11 mouse cellular contexts compared by ENCODE assay signal in genomic region chr7:118443371-118443770, GRCm38 (mm10). TPM values are rescaled to one million over a fixed set of nuclear protein-coding genes. Genes with fewer than 3 reads are reported as not detected.
DNase-seq lines count a peak whose midpoint lies in the region; ATAC-seq and TF ChIP-seq lines count a peak whose summit lies in the region.
"Had no signal": no experiment of that assay in that cellular context is flagged by ENCODE, and none has a peak within 500 bp of the region (broad histone marks: within the 10 kb centered on the region; RNA-seq: fewer than 3 reads in every experiment).

No protein-coding gene starts in this region.

- TF ChIP-seq CTCF in brain, embryonic 14.5 days (IDR thresholded peaks at IDR 0.05; ENCODE audit: borderline replicate concordance, extremely low read depth, insufficient read depth, insufficient read length): no peak
- no peak for TF ChIP-seq CTCF in hindbrain, postnatal 0 days (IDR thresholded peaks at IDR 0.05; ENCODE audit: low read depth)

- H3K4me1 ChIP-seq in hindbrain, embryonic 11.5 days (replicated peaks; ENCODE audit: control insufficient read depth, insufficient read depth, low read length): peaks cover 4% of the 10 kb centered on the region; the same call in 1 of the 2 replicates
- H3K4me1 ChIP-seq in hindbrain, embryonic 10.5 days (replicated peaks): peaks cover 26% of the 10 kb centered on the region
- H3K4me1 ChIP-seq in hindbrain, postnatal 0 days (ENCODE audit: insufficient read depth, low read length): no peaks in the 10 kb centered on the region

- H3K79me2 ChIP-seq in myocyte (ENCODE audit: control insufficient read depth, insufficient read depth): no peaks in the 10 kb centered on the region

- peak; percentile 31 for DNase-seq in hindbrain, embryonic 11.5 days (ENCODE audit: low spot score)
- DNase-seq in hindbrain, embryonic 10.5 days (ENCODE audit: low spot score): no peak
- DNase-seq in brain, embryonic 14.5 days (ENCODE audit: low read depth): peak; percentile 26
- no peak for DNase-seq in hindbrain, postnatal 0 days (ENCODE audit: low spot score)
- no peak for DNase-seq in cerebellum, adult 11-12 months
- no peak for DNase-seq in gastrocnemius, postnatal 10 days
- no peak for DNase-seq in yolk sac, embryonic 10.5 days (ENCODE audit: low spot score)
- DNase-seq: heart, postnatal 4 days; lung, adult 18-20 months had no signal

- ATAC-seq in hindbrain, embryonic 11.5 days (ENCODE audit: low FRiP score): no peak
- ATAC-seq in hindbrain, postnatal 0 days: 0 out of 2 replicates have a peak, but pooled peaks have one; percentile 13

- no peak overlapping the region for H3ac ChIP-seq in myocyte (ENCODE audit: control insufficient read depth, insufficient read length)

- 8% methylated on average over 9 of the region's 9 CpGs for WGBS in hindbrain, embryonic 11.5 days
- WGBS in hindbrain, embryonic 10.5 days: 6% methylated on average over 9 of the region's 9 CpGs
- 4% methylated on average over 9 of the region's 9 CpGs for WGBS in hindbrain, postnatal 0 days

- H3K27ac ChIP-seq in hindbrain, embryonic 11.5 days (ENCODE audit: low read depth, low read length): no peak overlapping the region
- H3K27ac ChIP-seq in hindbrain, embryonic 10.5 days: no peak overlapping the region
- H3K27ac ChIP-seq in hindbrain, postnatal 0 days: no peak overlapping the region

- no peaks in the 10 kb centered on the region for H3K9me3 ChIP-seq in hindbrain, embryonic 11.5 days (ENCODE audit: control insufficient read depth, low read length)
- no peaks in the 10 kb centered on the region for H3K9me3 ChIP-seq in hindbrain, embryonic 10.5 days
- no peaks in the 10 kb centered on the region for H3K9me3 ChIP-seq in hindbrain, postnatal 0 days (ENCODE audit: low read length)

- no peak for TF ChIP-seq POLR2A in brain, embryonic 14.5 days (IDR thresholded peaks at IDR 0.05; ENCODE audit: borderline replicate concordance, extremely low read depth, insufficient read depth, insufficient read length, poor library complexity, severe bottlenecking)
- no peak for TF ChIP-seq POLR2A in myocyte (IDR thresholded peaks at IDR 0.05; ENCODE audit: insufficient read length, low read depth)

- no peak overlapping the region for H3K9ac ChIP-seq in hindbrain, embryonic 11.5 days (ENCODE audit: low read depth, low read length)
- H3K9ac ChIP-seq in hindbrain, postnatal 0 days (replicated peaks; ENCODE audit: low read length): no peak overlapping the region

- no peak overlapping the region for H3K4me3 ChIP-seq in hindbrain, embryonic 11.5 days (ENCODE audit: low read depth, low read length)
- no peak overlapping the region for H3K4me3 ChIP-seq in hindbrain, embryonic 10.5 days
- no peak overlapping the region for H3K4me3 ChIP-seq in hindbrain, postnatal 0 days (ENCODE audit: low read length)
- no peak overlapping the region for H3K4me3 ChIP-seq in myocyte

- peaks cover 5% of the 10 kb centered on the region for H3K27me3 ChIP-seq in hindbrain, embryonic 11.5 days (ENCODE audit: control insufficient read depth, insufficient read depth, low read length)
- H3K27me3 ChIP-seq in hindbrain, embryonic 10.5 days (ENCODE audit: insufficient read depth, poor library complexity, severe bottlenecking): peaks cover 56% of the 10 kb centered on the region
- no peaks in the 10 kb centered on the region for H3K27me3 ChIP-seq in hindbrain, postnatal 0 days (ENCODE audit: insufficient read depth, low read length)
- H3K27me3 ChIP-seq in myocyte (ENCODE audit: control insufficient read depth, insufficient read depth, insufficient read length): no peaks in the 10 kb centered on the region

- no peak overlapping the region for H3K4me2 ChIP-seq in hindbrain, embryonic 11.5 days (replicated peaks; ENCODE audit: low read depth, low read length)
- H3K4me2 ChIP-seq in hindbrain, postnatal 0 days (ENCODE audit: low read depth, low read length): peak overlapping the region; percentile 25; the same call in 1 of the 2 replicates
- H3K4me2 ChIP-seq in myocyte (ENCODE audit: low read depth): peak overlapping the region; percentile 70

- H3K36me3 ChIP-seq in hindbrain, embryonic 11.5 days (ENCODE audit: control insufficient read depth, insufficient read depth, low read length): no peaks in the 10 kb centered on the region
- no peaks in the 10 kb centered on the region for H3K36me3 ChIP-seq in hindbrain, embryonic 10.5 days
- H3K36me3 ChIP-seq in hindbrain, postnatal 0 days (ENCODE audit: insufficient read depth, low read length): no peaks in the 10 kb centered on the region
- no peaks in the 10 kb centered on the region for H3K36me3 ChIP-seq in myocyte (ENCODE audit: control insufficient read depth, insufficient read depth)
- H3K36me3 ChIP-seq: G1E had no signal

TF ChIP-seq in myocyte, 11 proteins besides CTCF, POLR2A, EP300 and RAD21:
- TF ChIP-seq USF1 (IDR thresholded peaks at IDR 0.05; ENCODE audit: low read depth) (no peak), MYOG (IDR thresholded peaks at IDR 0.05; ENCODE audit: control insufficient read depth in 1 of 3, insufficient read depth in 1 of 3, insufficient read length in 2 of 3, low read depth in 2 of 3) (no peak)

RNA-seq across cellular contexts. Expression of gene Syt17, which starts 4.7 kb away (rescaled TPM):
- 3.1 and 4.1 TPM in 2 replicates for polyA plus RNA-seq in hindbrain, embryonic 11.5 days (2014; fragmentation: Nextera tagmentation; extraction: Ambion mirVana)
- 2.2 and 3.0 TPM in 2 replicates for polyA plus RNA-seq in hindbrain, embryonic 10.5 days (2016; fragmentation: Nextera tagmentation; extraction: Ambion mirVana)
- polyA plus RNA-seq in brain, embryonic 14.5 days (2012; rRNA removed): 10.5 and 13.4 TPM in 2 replicates
- total RNA-seq in hindbrain, postnatal 0 days (2014; rRNA removed): 50.9 and 57.8 TPM in 2 replicates
- 29.3 and 30.7 TPM in 2 replicates for polyA plus RNA-seq in hindbrain, postnatal 0 days (2015; fragmentation: Nextera tagmentation; extraction: Ambion mirVana)
- polyA plus RNA-seq in myocyte (2012; fragmentation: generic; extraction: Trizol): 5.4 TPM
- 1 to 10 TPM; 1.4 to 2.2 TPM for total RNA-seq in gastrocnemius, postnatal 10 days (2021)
- total RNA-seq: G1E had no signal
- polyA plus RNA-seq: G1E had no signal

RNA-seq across cellular contexts. Expression of gene Itpripl2, which starts 48.4 kb away (rescaled TPM):
- 0.92 and 1.4 TPM in 2 replicates for polyA plus RNA-seq in hindbrain, embryonic 11.5 days (2014; fragmentation: Nextera tagmentation; extraction: Ambion mirVana)
- 0.93 and 1.1 TPM in 2 replicates for polyA plus RNA-seq in hindbrain, embryonic 10.5 days (2016; fragmentation: Nextera tagmentation; extraction: Ambion mirVana)
- 1.9 and 3.3 TPM in 2 replicates for polyA plus RNA-seq in brain, embryonic 14.5 days (2012; rRNA removed)
- total RNA-seq in hindbrain, postnatal 0 days (2014; rRNA removed): 4.5 and 6.1 TPM in 2 replicates
- polyA plus RNA-seq in hindbrain, postnatal 0 days (2015; fragmentation: Nextera tagmentation; extraction: Ambion mirVana): 0.66 and 0.73 TPM in 2 replicates
- 10.7 TPM for polyA plus RNA-seq in myocyte (2012; fragmentation: generic; extraction: Trizol)
- 10 to 100 TPM; 21.3 to 29.2 TPM for total RNA-seq in gastrocnemius, postnatal 10 days (2021)
- polyA plus RNA-seq: G1E had no signal

Comparison
In these comparisons a context has a peak if more than half of its experiments do, and no peak if none do; other contexts are left out.
1. DNase-seq: peak in hindbrain, embryonic 11.5 days (single experiment) and brain, embryonic 14.5 days (single experiment); none in hindbrain, embryonic 10.5 days (single experiment), hindbrain, postnatal 0 days (single experiment), cerebellum, adult 11-12 months (single experiment), gastrocnemius, postnatal 10 days (single experiment) and yolk sac, embryonic 10.5 days (single experiment).